Mouse (Mus musculus) limb, embryonic 14.5 days (tissue): ENCODE results near the gene 4933428G20Rik. TPM values are rescaled to one million over a fixed set of nuclear protein-coding genes. Genes with fewer than 3 reads are reported as not detected.

Source experiments
- ATAC-seq: fragments of 200-750 bp; cut with Nextera tagmentation; 2 replicates; pipeline ENCODE4 v1.8.0; 2017; ENCODE audit warnings: low read depth, moderate number of reproducible peaks, moderate TSS enrichment; ENCODE audit not compliant: low FRiP score
- DNase-seq: peaks from one replicate; pipeline ENCODE4 v3.0.0-alpha.2; 2015; ENCODE audit warnings: low spot score
- H3K27ac ChIP-seq: fragments of 300-500 bp; sonication (generic); replicated peaks from 2 replicates; pipeline ENCODE4 v1.5.1; 2014; ENCODE audit warnings: low read depth, mild to moderate bottlenecking, low read length, moderate library complexity, mixed read lengths
- H3K27me3 ChIP-seq: fragments of 300-500 bp; sonication (generic); 2 replicates; pipeline ENCODE4 v1.6.1; 2014; ENCODE audit warnings: low read length, mixed read lengths; ENCODE audit not compliant: control insufficient read depth, insufficient read depth
- H3K36me3 ChIP-seq: fragments of 300-500 bp; sonication (generic); 2 replicates; pipeline ENCODE4 v1.6.1; 2014; ENCODE audit warnings: mild to moderate bottlenecking, low read length, moderate library complexity, mixed read lengths; ENCODE audit not compliant: control insufficient read depth, insufficient read depth
- H3K4me1 ChIP-seq: fragments of 300-500 bp; sonication (generic); 2 replicates; pipeline ENCODE4 v1.6.1; 2014; ENCODE audit warnings: antibody characterized with exemption, low read length, mixed read lengths; ENCODE audit not compliant: control insufficient read depth, insufficient read depth
- H3K4me2 ChIP-seq: fragments of 300-500 bp; sonication (generic); replicated peaks from 2 replicates; pipeline ENCODE4 v1.6.1; 2014; ENCODE audit warnings: low read depth, mild to moderate bottlenecking, low read length, moderate library complexity; ENCODE audit not compliant: severe bottlenecking
- H3K4me3 ChIP-seq: fragments of 300-500 bp; sonication (generic); replicated peaks from 2 replicates; pipeline ENCODE4 v1.5.1; 2014; ENCODE audit warnings: low read length
- H3K9ac ChIP-seq: fragments of 300-500 bp; sonication (generic); 2 replicates; pipeline ENCODE4 v1.6.1; 2014; ENCODE audit warnings: mild to moderate bottlenecking, low read depth, low read length, moderate library complexity; ENCODE audit not compliant: severe bottlenecking
- H3K9me3 ChIP-seq: fragments of 300-500 bp; sonication (generic); 2 replicates; pipeline ENCODE4 v1.6.1; 2016; ENCODE audit warnings: low read length; ENCODE audit not compliant: control insufficient read depth
- POLR2A ChIP-seq: fragments of 200-500 bp; IDR thresholded peaks from 2 replicates; pipeline ENCODE4 v1.8.0; 2012; ENCODE audit warnings: inconsistent platforms, mild to moderate bottlenecking, moderate library complexity, borderline replicate concordance; ENCODE audit not compliant: insufficient read depth, insufficient read length; ENCODE audit errors: extremely low read depth
- WGBS: fragments of 180-500 bp; shearing (Covaris S2); extraction: QIAGEN DNeasy Blood & Tissue Kit; methylation state at CpG from one replicate; pipeline ENCODE4 v1.1.7; 2014; 5-methylcytosine and 5-hydroxymethylcytosine counted together
- polyA plus RNA-seq, 2 experiments: library from polyadenylated mRNA; depleted of rRNA in 1 of 2; stranded (reverse) in 1 of 2; unstranded in 1 of 2; fragments of >200 nt; fragmentation: Nextera tagmentation in 1 of 2; extraction: Ambion mirVana in 1 of 2; gene quantifications; 2 replicates each; pipeline versions ENCODE4 v1.2.1 to v1.2.3; 2012 to 2014

4933428G20Rik gene
- polyA plus RNA-seq, 2 experiments, result 0.36 TPM; not detected in 1

DNA sequence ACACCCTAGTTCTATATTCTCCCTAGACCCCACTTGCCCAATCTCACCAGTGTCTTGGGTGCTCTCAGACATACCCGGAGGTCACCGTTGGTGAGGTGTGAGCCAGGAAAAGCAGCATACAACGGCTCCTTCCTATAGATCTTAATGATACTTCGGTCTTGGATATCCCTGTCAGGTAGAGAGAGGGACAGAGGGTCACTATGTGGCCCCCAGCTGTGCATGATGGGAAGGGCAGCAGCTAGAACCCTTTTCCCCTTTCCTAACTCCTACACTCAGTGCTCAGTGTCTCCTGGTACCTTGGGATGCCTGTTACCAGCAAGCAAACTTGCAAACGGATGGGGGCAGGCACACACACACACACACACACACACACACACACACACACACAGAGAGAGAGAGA lies 35.5 kb upstream of the 4933428G20Rik start:
- no peak overlapping the region for H3K4me2 ChIP-seq
- no peak overlapping the region for H3K27ac ChIP-seq
- H3K4me3 ChIP-seq, result no peak overlapping the region
- no peak for TF ChIP-seq POLR2A
- H3K36me3 ChIP-seq, result no peaks in the 10 kb centered on the region
- DNase-seq (no peak), ATAC-seq (no peak)
- H3K9me3 ChIP-seq, result no peaks in the 10 kb centered on the region
- H3K4me1 ChIP-seq, result peaks cover 19% of the 10 kb centered on the region
- WGBS, result 52% methylated on average over 5 of the region's 5 CpGs
- H3K27me3 ChIP-seq, result peaks cover 72% of the 10 kb centered on the region
- no peak overlapping the region for H3K9ac ChIP-seq

DNA sequence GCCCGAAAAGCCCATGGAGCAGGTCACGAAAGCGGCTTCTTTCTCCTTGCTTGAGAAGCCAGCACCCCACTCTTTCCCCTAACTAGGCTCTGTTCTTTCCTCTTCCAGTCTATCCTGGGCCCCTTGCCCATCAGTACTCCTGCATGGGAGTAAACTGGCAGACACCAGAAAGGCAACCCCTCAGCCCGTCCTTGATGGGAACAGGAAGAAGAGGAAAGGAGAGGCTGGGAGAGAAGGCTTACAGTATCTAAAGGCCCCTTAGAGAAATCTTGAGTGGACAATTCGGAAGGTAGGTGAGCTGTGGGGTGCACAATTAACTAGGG lies 35.1 kb upstream of the 4933428G20Rik start:
- H3K4me2 ChIP-seq, result no peak overlapping the region
- ATAC-seq, result no peak
- no peak for DNase-seq
- H3K4me3 ChIP-seq, result no peak overlapping the region
- no peak overlapping the region for H3K9ac ChIP-seq
- no peaks in the 10 kb centered on the region for H3K9me3 ChIP-seq
- no peak for TF ChIP-seq POLR2A
- peaks cover 72% of the 10 kb centered on the region for H3K27me3 ChIP-seq
- 18% methylated on average over 5 of the region's 5 CpGs for WGBS
- H3K36me3 ChIP-seq, result no peaks in the 10 kb centered on the region
- no peak overlapping the region for H3K27ac ChIP-seq
- peaks cover 17% of the 10 kb centered on the region; the same call in 1 of the 2 replicates for H3K4me1 ChIP-seq

DNA sequence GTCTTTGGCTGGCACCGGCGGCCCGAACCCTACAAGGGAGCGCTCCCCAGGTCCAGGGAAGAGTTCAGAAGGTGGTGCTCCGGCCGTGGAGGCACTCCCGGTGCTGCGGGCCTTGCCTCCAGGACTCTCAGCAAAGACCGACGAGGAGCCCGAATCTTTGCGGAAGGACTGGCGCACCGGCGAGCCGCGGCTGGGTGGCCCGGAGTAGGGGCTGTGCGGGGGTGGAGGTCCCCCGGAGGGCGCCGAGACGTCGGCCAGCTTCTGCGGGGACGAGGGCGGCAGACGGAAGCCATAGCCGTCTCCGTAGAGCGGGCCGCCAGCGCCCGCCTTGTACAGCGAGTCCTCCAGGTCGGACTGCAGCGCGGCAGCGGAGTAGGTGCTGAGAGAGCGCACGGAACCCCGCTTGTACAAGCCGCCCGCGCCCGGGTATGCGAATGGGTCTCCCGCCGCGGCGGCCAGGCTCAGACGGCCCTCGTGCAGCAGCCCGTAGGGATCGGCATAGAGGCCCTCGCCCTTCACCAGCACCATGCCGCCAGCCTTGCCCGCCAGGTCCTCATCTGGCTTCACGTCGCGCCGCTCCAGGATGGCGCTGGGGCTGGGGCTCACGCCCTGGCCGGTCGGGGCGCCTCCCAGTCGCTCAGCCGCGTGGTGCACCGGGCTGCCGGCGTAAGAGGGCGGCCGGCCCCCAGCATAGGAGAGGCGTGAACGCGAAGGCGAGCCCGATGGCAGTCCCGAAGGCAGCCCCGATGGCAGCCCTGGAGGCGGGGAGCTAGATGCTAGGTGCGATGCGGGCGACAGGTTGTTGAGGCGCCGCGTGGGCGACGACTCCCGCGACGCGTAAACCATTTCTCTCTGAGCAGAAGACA lies 34.5 kb upstream of the 4933428G20Rik start:
- DNase-seq (no peak), ATAC-seq (no peak)
- Histone ChIP-seq H3K4me3 (peak overlapping the region; percentile 30), H3K36me3 (no peaks in the 10 kb centered on the region), H3K9me3 (no peaks in the 10 kb centered on the region), H3K4me1 (peaks cover 17% of the 10 kb centered on the region; the same call in 1 of the 2 replicates), H3K4me2 (peak overlapping the region; percentile 40), H3K27me3 (peaks cover 72% of the 10 kb centered on the region), H3K27ac (no peak overlapping the region), H3K9ac (no peak overlapping the region; the same call in 1 of the 2 replicates)
- WGBS, result 1% methylated on average over 67 of the region's 95 CpGs
- TF ChIP-seq POLR2A, result no peak

DNA sequence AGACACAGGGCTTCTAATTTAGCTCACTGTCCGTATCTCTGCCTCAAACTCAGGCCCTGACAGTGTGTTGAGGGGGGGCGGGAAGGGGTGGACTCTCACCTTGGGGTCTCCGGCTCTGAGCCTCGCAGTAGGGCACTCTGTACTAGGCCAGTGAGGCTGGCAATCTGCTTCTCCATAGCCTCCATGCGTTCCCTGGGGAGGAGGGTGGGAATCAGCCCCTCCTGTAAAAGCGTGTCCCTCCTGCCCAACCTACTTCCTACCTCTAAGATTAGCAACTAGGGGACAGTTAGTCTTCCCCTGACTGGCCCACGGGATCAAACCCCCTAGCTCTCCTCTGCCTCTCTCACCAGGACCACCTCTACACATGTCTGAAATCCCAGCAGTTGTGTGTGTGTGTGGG lies 33.5 kb upstream of the 4933428G20Rik start:
- Histone ChIP-seq H3K4me1 (peaks cover 17% of the 10 kb centered on the region; the same call in 1 of the 2 replicates), H3K27ac (no peak overlapping the region), H3K9me3 (no peaks in the 10 kb centered on the region), H3K9ac (no peak overlapping the region), H3K4me3 (no peak overlapping the region), H3K4me2 (no peak overlapping the region), H3K36me3 (no peaks in the 10 kb centered on the region), H3K27me3 (peaks cover 69% of the 10 kb centered on the region)
- no peak for TF ChIP-seq POLR2A
- 17% methylated on average over 7 of the region's 7 CpGs for WGBS
- DNase-seq (no peak), ATAC-seq (no peak)

DNA sequence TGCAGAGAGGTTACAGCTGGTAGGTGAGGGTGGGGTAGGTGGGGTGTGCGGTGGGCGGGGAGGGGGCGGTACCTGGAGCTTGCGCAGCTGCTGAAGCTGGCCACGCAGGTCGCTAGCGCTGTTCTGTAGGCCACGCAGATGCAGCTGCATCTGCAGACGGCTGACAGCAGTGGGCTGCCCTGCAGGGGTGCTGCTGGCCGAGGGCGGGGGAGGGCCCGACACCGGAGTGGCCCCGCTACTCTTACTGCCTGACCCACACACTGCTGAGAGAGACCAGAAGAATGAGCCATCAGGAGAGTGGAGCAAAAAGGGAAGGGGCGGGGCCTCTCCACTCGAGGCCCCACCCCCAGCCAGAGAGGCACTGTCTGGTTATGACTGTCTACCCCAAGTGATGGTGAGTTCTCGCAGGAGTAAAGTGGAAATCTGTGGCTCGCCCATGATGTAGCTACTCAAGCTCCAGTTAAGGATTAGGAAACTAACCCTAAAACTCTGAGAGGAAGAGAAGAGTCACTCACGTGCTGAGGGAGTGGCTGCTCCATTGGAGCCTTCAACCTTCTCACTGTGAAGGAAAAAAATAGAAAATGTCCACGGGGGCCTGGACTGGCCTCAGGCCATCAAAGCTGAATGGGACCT lies 32.9 kb upstream of the 4933428G20Rik start:
- Histone ChIP-seq H3K4me3 (peak overlapping the region; percentile 26), H3K4me2 (peak overlapping the region; percentile 45), H3K4me1 (peaks cover 17% of the 10 kb centered on the region; the same call in 1 of the 2 replicates), H3K27ac (no peak overlapping the region), H3K36me3 (no peaks in the 10 kb centered on the region), H3K27me3 (peaks cover 63% of the 10 kb centered on the region), H3K9me3 (no peaks in the 10 kb centered on the region), H3K9ac (no peak overlapping the region)
- no peak for DNase-seq
- 6% methylated on average over 20 of the region's 20 CpGs for WGBS
- no peak for ATAC-seq
- no peak for TF ChIP-seq POLR2A
